Mouse (Mus musculus) pancreas, adult 10 weeks (tissue): ENCODE results near the gene Lig4. TPM values are rescaled to one million over a fixed set of nuclear protein-coding genes. Genes with fewer than 3 reads are reported as not detected.

Source experiments
- polyA plus RNA-seq: library from polyadenylated mRNA; stranded (reverse); fragments of 350-450 nt; fragmentation: Illumina TruSeq; extraction: RNeasy Lipid Tissue Mini Kit (QIAGEN cat#74804); gene quantifications from one replicate; pipeline ENCODE4 v1.2.3, GENCODE M21; 2015; ENCODE audit warnings: low read depth, low replicate concordance; ENCODE audit not compliant: insufficient read depth

Gene Lig4
- polyA plus RNA-seq = 1.0 TPM

GRCm38 (mm10) chr8:9977573-9978314, at the start of gene Lig4, which contains the start of gene Abhd13:
Gene Lig4, minus strand, starts transcription at chr8:9977686.
Gene Abhd13, plus strand, starts transcription at chr8:9977707.

GRCm38 (mm10) chr8:10006156-10006985, 28.9 kb upstream of the Lig4 start, which contains the start of gene Tnfsf13b:
Gene Tnfsf13b, plus strand, starts transcription at chr8:10006467.

Other genes starting within 250 kb of the Lig4 start
- gene Fam155a, start 206.5 kb downstream of the Lig4 start, polyA plus RNA-seq = 1.3 TPM
- not detected for gene Gm10217, start 113.4 kb downstream of the Lig4 start, polyA plus RNA-seq
- gene Abhd13, start within 50 bp of the Lig4 start, polyA plus RNA-seq = 3.6 TPM
- gene Tnfsf13b, start 28.8 kb upstream of the Lig4 start, polyA plus RNA-seq = 5.3 TPM
- gene Myo16, start 176.2 kb upstream of the Lig4 start, polyA plus RNA-seq = 1.6 TPM